Mouse (Mus musculus) CH12.LX (cell line): ENCODE measurements around the gene Hils1. TPM values are rescaled to one million over a fixed set of nuclear protein-coding genes. Genes with fewer than 3 reads are reported as not detected.

ENCODE experiments used
- DNase-seq: peaks from one replicate; pipeline ENCODE4 v3.0.0-alpha.2; 2013; ENCODE audit errors: extremely low read depth
- H3K27ac ChIP-seq: 2 replicates; pipeline ENCODE4 v1.5.1; 2012; ENCODE audit warnings: low read depth, mild to moderate bottlenecking, control low read depth, moderate library complexity; ENCODE audit not compliant: insufficient read depth
- H3K27me3 ChIP-seq: replicated peaks from 2 replicates; pipeline ENCODE3; 2012; ENCODE audit warnings: inconsistent platforms
- H3K36me3 ChIP-seq, 2 experiments: replicated peaks in 1 of 2; 2 replicates each; pipeline versions ENCODE3 to v1.6.1; 2012; ENCODE audit warnings: inconsistent platforms in 1 of 2, low read length in 1 of 2, mild to moderate bottlenecking in 1 of 2, mixed read lengths in 1 of 2, moderate library complexity in 1 of 2; ENCODE audit not compliant: control insufficient read depth in 1 of 2, insufficient read depth in 1 of 2
- H3K4me1 ChIP-seq, 2 experiments: 2 replicates each; pipeline ENCODE4 v1.6.1; 2012; ENCODE audit warnings: inconsistent platforms in 1 of 2, moderate library complexity in 1 of 2; ENCODE audit not compliant: insufficient read depth in 2 of 2, control insufficient read depth in 1 of 2
- H3K4me2 ChIP-seq: 2 replicates; pipeline ENCODE4 v1.6.1; 2012; ENCODE audit warnings: low read depth, mild to moderate bottlenecking, control low read depth; ENCODE audit not compliant: poor library complexity, insufficient read depth, severe bottlenecking
- H3K4me3 ChIP-seq, 3 experiments: fragments of 150-350 bp in 1 of 3; sonication (generic) in 1 of 3; replicated peaks in 1 of 3; 2 replicates each; pipeline versions ENCODE3 to v1.5.1; 2011 to 2012; ENCODE audit warnings: low read depth in 2 of 3, low read length in 2 of 3, mild to moderate bottlenecking in 2 of 3, moderate library complexity in 2 of 3, control low read depth in 1 of 3, improper control_type of control experiment in 1 of 3, inconsistent platforms in 1 of 3, mixed read lengths in 1 of 3; ENCODE audit not compliant: poor library complexity in 1 of 3
- H3K79me2 ChIP-seq: replicated peaks from 2 replicates; pipeline ENCODE4 v1.6.1; 2012; ENCODE audit warnings: mild to moderate bottlenecking, moderate library complexity; ENCODE audit not compliant: control insufficient read depth, poor library complexity, insufficient read depth, severe bottlenecking; ENCODE audit errors: extremely low read depth
- H3K9ac ChIP-seq: 2 replicates; pipeline ENCODE4 v1.6.1; 2012; ENCODE audit warnings: low read depth, mild to moderate bottlenecking, control low read depth, moderate library complexity; ENCODE audit not compliant: insufficient read depth
- H3K9me3 ChIP-seq: replicated peaks from 2 replicates; pipeline ENCODE3; 2012; ENCODE audit warnings: low read length, inconsistent platforms, mixed read lengths
- CTCF ChIP-seq, 2 experiments: IDR thresholded peaks in 1 of 2; conservative IDR thresholded peaks in 1 of 2; 2 replicates each; pipeline ENCODE4 v1.5.1; 2011 to 2012; ENCODE audit warnings: low read depth in 2 of 2, low read length in 2 of 2, improper control_type of control experiment in 1 of 2, inconsistent platforms in 1 of 2, mild to moderate bottlenecking in 1 of 2, moderate library complexity in 1 of 2
- E2F4 ChIP-seq: IDR thresholded peaks from 2 replicates; pipeline ENCODE4 v1.6.1; 2011; ENCODE audit warnings: low read depth, low read length, improper control_type of control experiment; ENCODE audit not compliant: insufficient replicate concordance
- GABPA ChIP-seq: IDR thresholded peaks from 2 replicates; pipeline ENCODE4 v1.6.1; 2012; ENCODE audit warnings: low read depth, low read length, improper control_type of control experiment, inconsistent platforms; ENCODE audit not compliant: insufficient replicate concordance
- IRF4 ChIP-seq: IDR thresholded peaks from 2 replicates; pipeline ENCODE4 v1.6.1; 2014; ENCODE audit warnings: low read depth, mild to moderate bottlenecking, inconsistent platforms, low read length, improper control_type of control experiment
- KAT2A ChIP-seq: IDR thresholded peaks from 2 replicates; pipeline ENCODE4 v1.6.1; 2012; ENCODE audit warnings: low read length, improper control_type of control experiment, inconsistent platforms; ENCODE audit not compliant: insufficient replicate concordance
- MAZ ChIP-seq: IDR thresholded peaks from 2 replicates; pipeline ENCODE4 v1.6.1; 2012; ENCODE audit warnings: low read depth, mild to moderate bottlenecking, inconsistent platforms, low read length, improper control_type of control experiment, moderate library complexity
- MYC ChIP-seq: IDR thresholded peaks from 2 replicates; pipeline ENCODE4 v1.6.1; 2011; ENCODE audit warnings: low read depth, mild to moderate bottlenecking, improper control_type of control experiment, low read length
- NELFE ChIP-seq: IDR thresholded peaks from 2 replicates; pipeline ENCODE4 v1.6.1; 2011; ENCODE audit warnings: low read depth, low read length, improper control_type of control experiment
- POLR2AphosphoS2 ChIP-seq: IDR thresholded peaks from 2 replicates; pipeline ENCODE4 v1.6.1; 2011; ENCODE audit warnings: low read depth, low read length, improper control_type of control experiment
- RAD21 ChIP-seq: IDR thresholded peaks from 2 replicates; pipeline ENCODE4 v1.6.1; 2011; ENCODE audit warnings: low read depth, mild to moderate bottlenecking, low read length, improper control_type of control experiment, moderate library complexity
- SIN3A ChIP-seq: IDR thresholded peaks from 2 replicates; pipeline ENCODE4 v1.6.1; 2012; ENCODE audit warnings: low read length, improper control_type of control experiment, inconsistent platforms
- SMC3 ChIP-seq: IDR thresholded peaks from 2 replicates; pipeline ENCODE4 v1.6.1; 2011; ENCODE audit warnings: low read depth, low read length, improper control_type of control experiment
- TCF12 ChIP-seq: IDR thresholded peaks from 2 replicates; pipeline ENCODE4 v1.6.1; 2014; ENCODE audit warnings: low read depth, mild to moderate bottlenecking, inconsistent platforms, low read length, improper control_type of control experiment
- UBTF ChIP-seq: IDR thresholded peaks from 2 replicates; pipeline ENCODE4 v1.6.1; 2012; ENCODE audit warnings: low read depth, mild to moderate bottlenecking, inconsistent platforms, low read length, improper control_type of control experiment, moderate library complexity
- USF1 ChIP-seq: IDR thresholded peaks from 2 replicates; pipeline ENCODE4 v1.6.1; 2014; ENCODE audit warnings: low read depth, mild to moderate bottlenecking, inconsistent platforms, low read length, improper control_type of control experiment
- ZC3H11A ChIP-seq: IDR thresholded peaks from 2 replicates; pipeline ENCODE4 v1.6.1; 2012; ENCODE audit warnings: low read depth, mild to moderate bottlenecking, inconsistent platforms, low read length, improper control_type of control experiment
- ZKSCAN1 ChIP-seq: IDR thresholded peaks from 2 replicates; pipeline ENCODE4 v1.6.1; 2012; ENCODE audit warnings: low read depth, inconsistent platforms, low read length, improper control_type of control experiment, borderline replicate concordance
- ZMIZ1 ChIP-seq: IDR thresholded peaks from 2 replicates; pipeline ENCODE4 v1.6.1; 2012; ENCODE audit warnings: low read depth, mild to moderate bottlenecking, inconsistent platforms, low read length, improper control_type of control experiment
- ZNF384 ChIP-seq: IDR thresholded peaks from 2 replicates; pipeline ENCODE4 v1.6.1; 2012; ENCODE audit warnings: low read depth, low read length, improper control_type of control experiment, inconsistent platforms
- dilution Hi-C: fragments of 300-500 bp; cut with MboI; formaldehyde crosslinking; loops from 2 replicates; pipeline ENCODE4 v1.14.3; 2020; ENCODE audit warnings: low sequenced_read_pairs; ENCODE audit not compliant: extremely low pct_unique_long_range_greater_than_20kb, extremely low pct_ligation_motif_present
- in situ Hi-C: fragments of 300-500 bp; cut with MboI; formaldehyde crosslinking; loops from 3 replicates; pipeline ENCODE4 v1.14.3; 2019; ENCODE audit warnings: low sequenced_read_pairs, low pct_ligation_motif_present, low pct_unique_long_range_greater_than_20kb, mixed read lengths
- polyA plus RNA-seq: library from polyadenylated mRNA; unstranded; fragments of >175 nt; gene quantifications from 2 replicates; pipeline ENCODE4 v1.2.1, GENCODE M21; 2012; ENCODE audit warnings: low read depth; ENCODE audit not compliant: insufficient read length
- total RNA-seq, 2 experiments: library from RNA; depleted of rRNA; stranded (reverse); fragments of 300-350 nt in 1 of 2; fragments of >200 nt in 1 of 2; gene quantifications; 2 replicates each; pipeline ENCODE4 v1.2.3; 2012 to 2014

Gene Hils1
- total and polyA plus RNA-seq, 3 experiments, result not detected

- in situ Hi-C loops, result no loop called here
- Histone ChIP-seq H3K27ac (no peak overlapping the region), H3K9ac (no peak overlapping the region), H3K79me2 (no peaks in the 10 kb centered on the region), H3K4me2 (peak overlapping the region; percentile 64), H3K4me1 (peaks cover 18 to 29% of the 10 kb centered on the region in 2 experiments), H3K9me3 (no peaks in the 10 kb centered on the region), H3K4me3 (no peak overlapping the region), H3K27me3 (peaks cover 95% of the 10 kb centered on the region), H3K36me3 (no peaks in the 10 kb centered on the region)
- TF ChIP-seq KAT2A (no peak), CTCF (conservative IDR thresholded peaks at IDR 0.05 in 1 of 2, IDR thresholded peaks at IDR 0.05 in 1 of 2; ENCODE audit: low read depth in 2 of 2, low read length in 2 of 2) (peak in 1 of 2 experiments; percentile 41; a peak in 2 of 4 replicates)
- dilution Hi-C loops, result no loop called here
- DNase-seq, result no peak
Observed at GRCm38 (mm10) chr11:94941121-94941520, 26.3 kb upstream of the Hils1 start.

DNA sequence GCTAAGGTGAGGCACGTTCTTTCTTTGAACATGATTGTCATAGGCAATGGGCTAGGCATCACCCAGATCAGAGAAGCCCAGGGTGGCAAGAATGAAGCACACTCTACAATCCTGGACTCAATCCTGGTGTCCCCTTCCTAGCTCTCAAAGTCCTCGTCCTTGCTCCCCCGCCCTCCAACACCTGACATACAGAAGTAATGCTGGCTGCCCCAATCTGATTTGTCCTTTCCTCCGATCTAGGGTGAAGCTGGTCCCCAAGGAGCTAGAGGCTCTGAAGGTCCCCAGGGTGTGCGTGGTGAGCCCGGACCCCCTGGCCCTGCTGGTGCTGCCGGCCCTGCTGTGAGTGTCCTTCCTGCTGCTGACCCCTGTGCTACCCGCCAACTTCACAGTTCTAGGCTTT is 25.6 kb upstream of the Hils1 start:
- TF ChIP-seq POLR2AphosphoS2 (no peak), UBTF (no peak), NELFE (no peak), ZNF384 (no peak), ZC3H11A (no peak), MAZ (no peak), ZMIZ1 (no peak), E2F4 (no peak), USF1 (no peak)
- Histone ChIP-seq H3K79me2 (no peaks in the 10 kb centered on the region), H3K9ac (no peak overlapping the region), H3K27ac (no peak overlapping the region), H3K27me3 (peaks cover 96% of the 10 kb centered on the region), H3K36me3 (no peaks in the 10 kb centered on the region), H3K4me3 (no peak overlapping the region), H3K9me3 (no peaks in the 10 kb centered on the region), H3K4me1 (peaks cover 18 to 24% of the 10 kb centered on the region in 2 experiments), H3K4me2 (no peak overlapping the region; the same call in 1 of the 2 replicates)
- in situ Hi-C loops (no loop called here), dilution Hi-C loops (no loop called here)
- no peak for DNase-seq

- Histone ChIP-seq H3K9me3 (no peaks in the 10 kb centered on the region), H3K27me3 (peaks cover 100% of the 10 kb centered on the region), H3K9ac (no peak overlapping the region), H3K79me2 (no peaks in the 10 kb centered on the region), H3K4me1 (peaks cover 17 to 18% of the 10 kb centered on the region in 2 experiments), H3K4me2 (no peak overlapping the region), H3K4me3 (peak overlapping the region in 1 of 3 experiments; percentile 1), H3K36me3 (no peaks in the 10 kb centered on the region), H3K27ac (no peak overlapping the region)
- peak; percentile 77 for DNase-seq
- dilution Hi-C loops, result no loop called here
- TF ChIP-seq TCF12, result no peak
- TF ChIP-seq IRF4, result no peak
- no peak for TF ChIP-seq SIN3A
- TF ChIP-seq SMC3, result peak; percentile 61
- no peak for TF ChIP-seq ZKSCAN1
- TF ChIP-seq ZC3H11A, result no peak
- TF ChIP-seq UBTF, result no peak
- no peak for TF ChIP-seq GABPA
- TF ChIP-seq RAD21, result peak; percentile 23
- no peak for TF ChIP-seq KAT2A
- peak; percentile 54 to 78; a peak in 3 of 4 replicates for TF ChIP-seq CTCF (conservative IDR thresholded peaks at IDR 0.05 in 1 of 2, IDR thresholded peaks at IDR 0.05 in 1 of 2; ENCODE audit: low read depth in 2 of 2, low read length in 2 of 2)
- no peak for TF ChIP-seq MYC
- in situ Hi-C loops, result no loop called here
Observed at GRCm38 (mm10) chr11:94942282-94943023, 24.9 kb upstream of the Hils1 start.
